Mouse (Mus musculus): ENCODE measurements around the gene Adcy2.

Gene Adcy2

GRCm38 (mm10) chr13:68820858-68821579 lies 178.3 kb downstream of the Adcy2 start:
- DNase-seq, result no peak

DNA sequence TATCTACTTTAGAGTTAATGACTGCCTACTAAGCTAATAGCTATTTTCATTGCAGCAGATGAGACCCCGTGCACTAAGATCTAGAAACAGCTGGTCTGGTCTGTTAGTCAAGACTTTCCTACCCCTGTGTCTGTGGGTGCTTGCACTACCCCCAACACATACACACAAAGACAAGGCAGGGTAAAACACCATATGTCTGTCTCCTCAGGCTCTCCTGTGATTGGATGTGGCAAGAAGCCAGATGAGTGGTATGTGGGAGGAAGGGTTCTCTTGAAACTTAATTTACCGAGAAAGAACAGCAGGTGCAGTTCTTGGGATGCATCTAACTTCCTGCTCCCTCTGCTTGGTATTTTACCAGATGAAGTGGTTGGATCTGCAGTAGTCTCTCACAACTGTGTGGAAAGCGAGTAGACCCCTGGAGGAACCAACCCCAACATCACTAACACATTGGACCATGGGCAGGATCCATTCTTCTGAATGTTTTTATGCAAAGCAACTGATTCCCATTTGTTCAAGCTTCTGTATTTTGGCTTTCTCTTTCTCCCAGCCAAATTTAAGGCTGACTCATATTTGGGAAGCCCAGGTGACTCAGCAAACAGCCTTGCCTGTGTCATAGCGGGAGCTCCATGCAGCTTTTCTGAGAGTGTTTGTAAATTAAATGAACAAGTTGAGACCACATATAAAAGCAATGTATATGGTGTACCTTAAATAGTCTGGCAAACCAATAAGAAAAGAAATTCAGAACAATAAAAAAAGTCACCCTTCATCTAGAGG lies 183.4 kb downstream of the Adcy2 start:
- no peak for DNase-seq

DNA sequence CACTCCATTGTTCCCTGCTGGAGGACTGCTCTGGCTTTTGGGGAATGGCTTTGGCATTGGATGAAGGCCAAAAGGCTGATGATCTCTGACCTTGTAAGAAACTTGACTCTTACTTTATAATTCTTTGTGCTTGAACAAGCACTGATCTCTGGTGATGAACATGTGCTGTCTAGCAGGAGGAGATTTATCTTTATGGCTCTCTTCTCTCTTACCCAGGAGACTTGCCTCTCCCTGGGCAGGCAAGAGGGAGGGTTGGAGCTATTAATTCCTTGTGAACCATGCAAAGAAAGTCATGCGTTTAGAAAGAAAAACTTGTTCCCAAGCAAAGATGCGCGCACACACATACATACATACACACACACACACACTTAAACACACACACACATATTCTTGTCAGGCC lies 188.2 kb downstream of the Adcy2 start:
- DNase-seq, result no peak

DNA sequence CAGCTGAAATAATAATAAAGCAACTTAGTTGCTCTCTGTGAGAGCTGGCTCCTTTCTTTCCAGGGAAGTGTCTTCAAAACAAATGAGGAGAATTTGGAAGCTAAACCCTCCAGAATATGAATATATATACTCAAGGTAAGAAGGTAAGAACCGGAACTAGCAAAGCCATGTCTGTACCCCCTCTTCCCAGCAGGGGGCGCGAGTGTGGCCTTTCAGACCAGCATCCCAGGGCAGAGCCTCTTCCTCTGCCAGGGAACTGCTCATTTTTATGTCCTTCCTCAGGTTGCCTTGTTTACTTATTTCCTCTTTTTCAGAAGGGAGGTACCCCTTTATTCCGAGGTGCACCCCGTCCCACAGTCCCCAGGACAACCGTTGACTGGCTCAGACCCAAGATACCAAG lies 199.6 kb downstream of the Adcy2 start:
- DNase-seq, result peak; percentile 9

DNA sequence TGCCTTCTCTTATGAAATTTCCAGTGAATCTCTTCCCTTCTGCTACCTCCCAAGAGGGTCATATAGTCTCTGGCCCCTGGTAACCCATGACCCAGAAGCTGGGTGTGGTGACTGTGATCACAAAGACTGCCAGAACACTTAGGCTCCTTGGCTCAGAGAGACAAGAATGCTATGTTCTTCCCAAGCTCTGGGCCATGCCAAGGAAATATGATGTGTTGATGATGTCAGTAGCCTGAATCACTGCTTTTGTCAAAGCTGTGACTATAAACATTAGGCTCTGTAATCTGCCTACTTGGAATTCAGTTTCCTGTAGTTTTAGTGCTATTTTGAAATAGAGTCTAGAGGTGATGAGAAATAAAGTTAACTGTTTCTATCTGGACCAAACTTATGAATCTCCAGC lies 206.1 kb downstream of the Adcy2 start:
- no peak for DNase-seq

DNA sequence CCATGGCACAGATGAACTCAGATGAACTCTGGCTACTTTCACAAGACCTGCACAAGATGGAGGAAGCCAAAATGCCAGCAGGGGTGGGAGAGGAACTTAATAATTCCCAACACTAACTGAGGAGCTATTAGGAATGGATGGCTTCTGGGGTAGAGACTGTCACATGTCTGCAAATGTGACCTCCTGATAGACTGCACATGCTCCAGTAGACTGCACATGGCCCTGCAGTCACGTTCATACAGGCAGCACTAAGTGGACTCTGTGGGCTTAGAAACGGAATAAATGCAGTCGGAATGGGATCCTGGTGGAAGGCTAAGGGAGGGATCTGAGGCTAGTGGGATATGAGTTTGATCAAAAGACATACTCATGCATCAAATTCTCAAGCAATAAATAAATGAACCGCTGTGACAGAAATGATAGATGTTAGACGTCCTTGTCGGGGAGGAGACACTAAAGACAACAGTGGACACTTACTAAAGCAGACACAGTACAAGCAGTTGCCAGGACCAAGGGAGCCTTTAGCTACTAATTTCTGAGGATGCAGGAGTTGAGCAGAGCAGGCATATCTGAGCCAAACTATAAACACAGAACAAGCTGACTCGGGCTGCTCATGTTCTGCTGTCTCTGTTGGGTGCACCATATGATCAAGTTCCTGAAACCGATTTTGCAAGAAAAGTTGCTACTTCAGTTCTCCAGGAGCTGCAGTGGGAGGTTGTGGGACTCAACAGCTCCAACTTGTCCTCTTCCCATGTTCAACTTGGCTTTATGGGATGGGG lies 211.9 kb downstream of the Adcy2 start:
- peak; percentile 4 for DNase-seq

GRCm38 (mm10) chr13:68783096-68783495 lies 216.2 kb downstream of the Adcy2 start:
- DNase-seq, result no peak

DNA sequence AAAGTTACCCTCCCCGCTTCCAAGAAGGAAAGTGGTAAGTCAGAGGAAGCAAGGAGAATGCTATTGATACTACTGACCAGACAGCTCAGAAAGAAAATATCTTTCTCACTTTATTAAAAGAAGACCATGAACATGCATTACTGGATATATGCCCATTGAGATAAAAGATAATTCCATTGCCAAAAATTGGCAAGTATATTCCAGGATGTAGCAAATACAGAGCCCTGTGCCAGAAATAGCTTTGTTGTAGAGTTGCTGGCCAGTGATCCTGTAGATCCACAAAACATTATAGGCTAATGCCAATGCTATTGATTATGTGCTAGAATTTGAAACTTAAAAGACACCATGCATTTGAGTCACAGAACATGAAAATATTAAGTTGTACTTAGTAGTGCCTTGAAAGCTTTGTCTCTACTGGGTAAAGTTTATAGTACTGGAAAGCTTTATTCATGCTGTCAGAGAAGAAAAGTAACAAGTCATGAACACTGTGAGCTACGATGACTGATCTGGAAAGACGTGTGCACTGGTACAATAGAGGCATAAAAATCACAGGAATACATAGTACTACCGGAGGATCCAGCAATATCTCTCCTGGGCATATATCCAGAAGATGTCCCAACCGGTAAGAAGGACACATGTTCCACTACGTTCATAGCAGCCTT lies 221.2 kb downstream of the Adcy2 start:
- DNase-seq, result no peak

DNA sequence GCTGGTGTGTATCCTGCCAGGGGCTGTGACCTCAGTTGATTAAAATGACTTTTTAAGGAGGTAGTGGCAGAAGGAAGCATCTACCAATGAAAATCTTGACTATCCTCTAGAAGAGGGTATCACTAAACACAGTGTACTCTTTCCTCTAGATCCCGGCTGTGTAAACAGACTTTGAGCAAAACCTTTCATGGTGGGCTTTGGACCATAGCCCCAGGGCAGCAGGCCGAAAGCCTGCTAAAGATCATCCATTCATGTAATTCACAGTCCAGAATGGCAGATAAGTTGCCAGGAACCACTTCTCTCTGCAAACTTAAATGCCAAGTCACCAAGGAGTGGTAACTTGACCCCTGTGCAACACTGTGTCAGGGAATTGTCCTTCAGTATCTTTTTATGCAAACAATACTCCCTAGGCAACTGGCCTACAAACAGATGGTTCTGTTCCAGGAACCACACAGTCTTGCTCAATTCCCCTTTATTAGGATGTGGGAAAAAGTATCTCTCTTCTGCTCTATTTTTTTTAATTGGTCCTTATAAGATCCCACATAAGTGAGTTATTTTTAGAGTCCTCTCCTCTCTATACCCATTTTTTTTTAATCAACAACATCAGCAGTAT lies 225.6 kb downstream of the Adcy2 start:
- no peak for DNase-seq

- no peak for DNase-seq
Measured at GRCm38 (mm10) chr13:68768588-68768987, 230.8 kb downstream of the Adcy2 start.

DNA sequence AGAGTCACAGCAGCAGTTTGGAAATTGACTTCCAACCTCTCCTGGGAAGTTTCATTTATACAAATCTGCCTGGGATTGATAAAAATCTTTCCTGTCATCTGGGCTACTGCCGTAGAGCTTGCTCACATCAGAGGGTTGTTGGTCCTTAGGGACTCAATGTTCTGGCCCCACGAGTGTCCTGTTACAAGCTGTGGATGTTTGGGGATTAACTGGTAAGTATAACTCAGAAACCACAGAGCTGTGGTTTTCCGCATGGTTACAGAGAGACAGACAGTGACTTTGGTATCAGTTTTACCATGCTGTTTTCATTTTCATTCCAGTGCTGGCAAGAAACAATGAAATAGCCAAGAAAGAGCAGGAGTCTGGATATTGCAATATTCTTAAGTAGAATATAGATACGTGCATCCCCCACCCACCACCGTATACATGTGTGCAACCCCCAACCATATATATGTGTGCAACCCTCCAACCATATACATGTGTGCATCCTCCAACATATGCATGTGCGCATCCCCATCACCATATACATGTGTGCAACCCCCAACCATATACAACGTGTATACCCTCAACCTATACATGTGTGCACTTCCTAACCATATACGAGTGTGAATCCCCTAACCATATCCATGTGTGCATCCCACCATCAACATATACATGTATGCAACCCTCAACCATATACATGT lies 233.3 kb downstream of the Adcy2 start:
- no peak for DNase-seq

DNA sequence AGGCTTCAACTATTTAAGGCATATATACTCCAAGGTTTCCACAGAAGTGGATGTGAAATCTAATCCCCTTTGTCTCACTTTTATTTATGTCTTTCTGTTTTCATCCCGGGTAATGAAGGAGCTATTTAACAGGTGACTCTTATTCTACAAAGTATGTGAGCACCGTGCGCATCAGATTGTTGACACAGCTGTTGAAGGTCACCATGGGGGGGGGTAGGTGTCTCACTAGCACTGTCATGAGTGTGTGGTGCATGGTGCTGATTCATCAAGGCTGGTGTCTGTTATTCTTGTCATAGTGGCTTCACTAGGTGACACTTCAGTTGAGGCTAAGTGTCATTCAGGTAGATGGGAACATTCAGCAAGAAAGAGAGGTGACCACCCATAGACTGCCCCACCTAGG lies 234.7 kb downstream of the Adcy2 start:
- DNase-seq, result no peak

DNA sequence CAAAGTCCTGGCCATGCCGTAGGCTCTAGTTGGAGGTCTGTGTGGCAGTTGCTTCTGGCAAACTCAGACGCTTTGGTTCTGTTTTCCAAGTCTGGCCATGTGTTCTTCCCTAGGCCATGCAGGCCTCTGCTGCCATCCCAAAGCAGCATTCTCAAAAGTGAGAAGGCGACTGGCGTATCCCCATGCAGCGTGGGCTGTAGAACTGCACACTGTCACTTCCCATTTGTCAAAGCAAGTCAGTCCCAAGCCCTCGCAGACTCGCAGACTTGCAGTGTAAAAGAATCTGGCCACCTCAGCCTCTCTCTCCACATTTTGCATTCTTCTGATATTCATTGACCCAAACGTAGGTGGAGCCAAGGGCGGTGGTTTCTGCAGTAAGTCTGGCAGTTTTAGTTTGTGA lies 249.5 kb downstream of the Adcy2 start:
- peak; percentile 60 for DNase-seq

DNA sequence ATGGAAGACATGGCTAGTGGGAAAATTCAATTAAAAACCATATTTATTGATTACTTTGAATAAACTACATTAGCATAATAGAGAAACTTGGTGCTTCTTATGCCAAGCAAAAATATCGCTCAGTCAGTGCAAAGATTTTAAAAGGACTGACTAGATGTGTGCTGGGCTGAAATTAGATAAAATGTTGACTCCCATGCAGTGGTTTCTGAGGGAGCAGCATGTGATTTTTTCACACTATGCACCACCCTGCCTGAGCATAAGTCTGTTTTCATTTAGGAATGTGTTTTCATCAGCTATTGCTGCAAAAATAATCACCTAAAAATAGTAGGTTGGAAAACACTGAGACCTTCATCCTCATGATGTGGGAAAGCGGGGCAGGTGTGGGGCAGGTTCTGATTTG lies 250.0 kb downstream of the Adcy2 start:
- no peak for DNase-seq

GRCm38 (mm10) chr13:68745426-68745825 lies 253.9 kb downstream of the Adcy2 start:
- peak; percentile 68 for DNase-seq

DNA sequence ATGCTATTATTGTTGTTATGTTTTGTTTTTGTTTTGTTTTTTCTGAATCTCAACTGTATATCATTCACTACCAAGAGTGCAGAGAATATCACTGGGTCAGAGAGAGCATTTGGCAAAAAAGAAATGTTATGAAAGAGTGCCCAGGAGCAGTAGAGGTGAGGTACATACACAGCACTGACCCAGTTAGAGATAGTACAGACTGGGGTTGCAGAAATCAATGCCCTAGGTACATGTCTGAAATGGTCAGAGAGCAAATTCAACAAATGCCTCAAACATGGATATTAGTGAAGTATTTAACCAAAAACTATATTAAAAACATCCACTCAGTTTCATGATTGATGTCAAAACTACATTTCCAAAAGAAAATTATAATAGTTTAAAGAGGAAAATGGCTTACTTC lies 286.7 kb downstream of the Adcy2 start:
- no peak for DNase-seq

DNA sequence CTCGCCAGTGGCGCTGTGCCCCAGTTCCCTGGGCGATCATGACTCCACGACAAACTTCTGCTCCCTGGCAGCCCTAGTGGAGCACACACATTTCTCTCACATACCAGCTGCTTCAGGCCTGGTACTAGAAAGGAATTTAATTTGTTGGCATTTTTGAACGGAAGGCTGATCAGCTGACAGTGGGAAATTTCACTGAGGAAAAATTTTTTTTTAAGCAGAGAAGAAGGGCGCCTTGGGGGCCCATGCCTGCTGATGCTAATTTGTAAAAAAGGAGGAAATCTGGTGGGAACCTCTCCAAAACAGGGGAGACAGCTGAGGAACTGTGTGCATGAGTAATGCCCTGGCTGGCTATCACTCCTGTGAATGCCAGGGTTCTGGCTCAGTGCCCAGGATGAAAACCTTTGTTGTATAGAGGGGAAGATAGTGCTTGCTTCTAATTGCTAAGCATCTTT lies 292.0 kb downstream of the Adcy2 start:
- peak; percentile 69 for DNase-seq

- DNase-seq, result no peak
Measured at GRCm38 (mm10) chr13:68684919-68685318, 314.4 kb downstream of the Adcy2 start.

DNA sequence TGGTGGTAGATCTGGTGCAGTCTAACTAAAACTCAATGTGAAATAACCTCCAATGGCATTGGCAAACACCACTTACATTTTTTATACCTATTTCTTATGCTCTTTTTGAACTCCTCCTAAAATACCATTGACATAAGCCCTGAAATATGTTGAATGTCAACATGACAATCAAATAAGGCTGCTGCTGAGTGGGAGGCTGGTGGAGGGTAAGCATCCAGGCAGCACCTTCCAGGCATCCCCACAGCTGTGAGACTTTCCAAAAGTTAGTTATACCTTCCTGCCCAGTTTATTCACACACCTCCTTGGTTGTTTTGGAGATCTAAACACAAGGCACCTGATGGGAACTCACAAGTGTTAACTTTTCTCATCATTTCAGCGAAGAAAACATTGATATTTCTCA lies 318.9 kb downstream of the Adcy2 start:
- no peak for DNase-seq

- DNase-seq, result no peak
Measured at GRCm38 (mm10) chr13:68642786-68643185, 356.6 kb downstream of the Adcy2 start.

- DNase-seq, result no peak
Measured at GRCm38 (mm10) chr13:68627041-68627440, 372.3 kb downstream of the Adcy2 start.

DNA sequence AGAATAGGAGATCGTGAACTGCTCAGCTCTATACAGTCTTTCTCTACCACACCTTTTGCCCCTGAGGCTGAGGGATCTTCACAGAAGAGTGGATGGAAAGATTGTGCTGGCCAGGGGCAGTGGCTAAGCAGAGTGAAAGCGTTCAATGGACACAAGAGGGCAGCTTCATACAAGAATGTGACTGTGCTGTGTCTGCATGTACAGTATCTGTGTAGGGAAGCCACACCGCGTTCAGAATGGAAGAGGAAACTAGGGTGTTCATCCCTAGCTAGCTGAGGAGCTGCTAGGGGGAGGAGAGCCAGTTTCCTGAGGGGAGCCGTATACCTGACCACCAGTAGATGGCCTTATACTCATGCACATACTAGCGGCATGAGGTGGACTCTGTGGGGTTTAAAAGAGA lies 376.5 kb downstream of the Adcy2 start:
- DNase-seq, result peak; percentile 68

All from retina, postnatal 1 day (tissue).